Mouse (Mus musculus): ENCODE measurements around the gene Trappc6a. TPM values are rescaled to one million over a fixed set of nuclear protein-coding genes. Genes with fewer than 3 reads are reported as not detected.
"Not testable (repeated sequence)": the region's sequence is repeated elsewhere in the genome, so short reads cannot be mapped to it uniquely, and the experiment has no call there.

Trappc6a gene
- polyA plus RNA-seq, 1 experiment = 120 TPM

GRCm38 (mm10) chr7:19508924-19509568 is 851 bp downstream of the Trappc6a start:
- H3K4me1 ChIP-seq (ENCODE audit: control insufficient read depth, insufficient read depth, insufficient read length, low read length) = peaks cover 14% of the 10 kb centered on the region
- WGBS = 5% methylated on average over 15 of the region's 15 CpGs
- peak overlapping the region; percentile 83 for H3K4me3 ChIP-seq (ENCODE audit: low read depth, low read length)
- no peak for TF ChIP-seq CTCF (IDR thresholded peaks at IDR 0.05; ENCODE audit: extremely low read depth, insufficient read length, insufficient replicate concordance, low read depth, low read length)
- TF ChIP-seq POLR2A (IDR thresholded peaks at IDR 0.05; ENCODE audit: low read depth, low read length) = no peak
- no peaks in the 10 kb centered on the region for H3K36me3 ChIP-seq (ENCODE audit: control insufficient read depth, insufficient read depth, low read length)
- no peaks in the 10 kb centered on the region for H3K27me3 ChIP-seq (ENCODE audit: control insufficient read depth, insufficient read depth, low read length)
- no peak overlapping the region for H3K27ac ChIP-seq (ENCODE audit: insufficient read depth, low read depth, low read length)

GRCm38 (mm10) chr7:19509786-19510185 is 1.6 kb downstream of the Trappc6a start:
- Histone ChIP-seq H3K27ac (ENCODE audit: insufficient read depth, low read depth, low read length) (no peak overlapping the region), H3K36me3 (ENCODE audit: control insufficient read depth, insufficient read depth, low read length) (no peaks in the 10 kb centered on the region), H3K27me3 (ENCODE audit: control insufficient read depth, insufficient read depth, low read length) (no peaks in the 10 kb centered on the region), H3K4me1 (ENCODE audit: control insufficient read depth, insufficient read depth, insufficient read length, low read length) (peaks cover 14% of the 10 kb centered on the region), H3K4me3 (ENCODE audit: low read depth, low read length) (no peak overlapping the region)
- TF ChIP-seq POLR2A (IDR thresholded peaks at IDR 0.05; ENCODE audit: low read depth, low read length) (no peak), CTCF (IDR thresholded peaks at IDR 0.05; ENCODE audit: extremely low read depth, insufficient read length, insufficient replicate concordance, low read depth, low read length) (no peak)
- WGBS = 93% methylated on average over 7 of the region's 7 CpGs

DNA sequence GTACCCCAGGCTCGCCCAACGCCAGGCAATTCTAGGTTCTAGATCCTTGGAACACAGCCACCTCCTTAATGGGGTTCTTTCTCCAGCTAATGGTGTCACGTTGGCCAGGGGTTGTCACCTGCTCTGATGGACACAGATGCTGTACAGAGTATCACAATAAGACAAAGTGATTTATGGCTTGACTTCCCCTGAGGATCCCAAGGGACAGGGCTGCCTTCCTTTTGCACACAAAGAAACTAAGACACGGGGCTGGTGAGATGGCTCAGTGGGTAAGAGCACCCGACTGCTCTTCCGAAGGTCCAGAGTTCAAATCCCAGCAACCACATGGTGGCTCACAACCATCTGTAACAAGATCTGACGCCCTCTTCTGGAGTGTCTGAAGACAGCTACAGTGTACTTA is 3.7 kb downstream of the Trappc6a start:
- peaks cover 15% of the 10 kb centered on the region for H3K4me1 ChIP-seq (ENCODE audit: control insufficient read depth, insufficient read depth, insufficient read length, low read length)
- not testable (repeated sequence) for H3K36me3 ChIP-seq (ENCODE audit: control insufficient read depth, insufficient read depth, low read length); H3K27me3 ChIP-seq (ENCODE audit: control insufficient read depth, insufficient read depth, low read length); H3K27ac ChIP-seq (ENCODE audit: insufficient read depth, low read depth, low read length); H3K4me3 ChIP-seq (ENCODE audit: low read depth, low read length)
- 71% methylated on average over 7 of the region's 7 CpGs for WGBS

DNA sequence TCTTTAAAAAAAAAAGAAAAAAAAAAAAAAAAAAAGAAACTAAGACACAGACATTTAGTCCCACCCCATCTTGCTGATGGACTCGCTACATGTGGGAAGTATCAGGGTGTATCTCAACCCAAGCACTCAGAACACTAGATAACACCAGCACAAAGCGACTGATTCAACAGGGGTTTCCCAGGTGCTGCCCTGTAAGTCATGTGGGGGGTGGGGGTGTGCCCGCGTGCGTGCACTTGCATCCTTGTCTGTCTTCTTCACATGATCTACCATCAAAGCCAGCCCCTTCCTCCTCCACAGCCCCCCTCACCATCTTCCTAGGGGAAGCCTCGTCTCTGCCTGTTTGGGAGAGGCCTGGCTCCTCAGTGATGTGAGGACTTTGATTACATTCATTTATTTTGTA is 4.2 kb downstream of the Trappc6a start:
- no peaks in the 10 kb centered on the region for H3K36me3 ChIP-seq (ENCODE audit: control insufficient read depth, insufficient read depth, low read length)
- TF ChIP-seq CTCF (IDR thresholded peaks at IDR 0.05; ENCODE audit: extremely low read depth, insufficient read length, insufficient replicate concordance, low read depth, low read length) = no peak
- TF ChIP-seq POLR2A (IDR thresholded peaks at IDR 0.05; ENCODE audit: low read depth, low read length) = no peak
- 79% methylated on average over 6 of the region's 6 CpGs for WGBS
- no peak overlapping the region for H3K4me3 ChIP-seq (ENCODE audit: low read depth, low read length)
- peaks cover 13% of the 10 kb centered on the region for H3K4me1 ChIP-seq (ENCODE audit: control insufficient read depth, insufficient read depth, insufficient read length, low read length)
- H3K27me3 ChIP-seq (ENCODE audit: control insufficient read depth, insufficient read depth, low read length) = no peaks in the 10 kb centered on the region
- H3K27ac ChIP-seq (ENCODE audit: insufficient read depth, low read depth, low read length) = no peak overlapping the region

GRCm38 (mm10) chr7:19517652-19518365 is 9.6 kb downstream of the Trappc6a start, which contains the start of gene Nkpd1:
Gene Nkpd1 (plus strand): TSS chr7:19517838.
- WGBS = 3% methylated on average over 25 of the region's 29 CpGs

GRCm38 (mm10) chr7:19520032-19520431 is 11.8 kb downstream of the Trappc6a start:
- Histone ChIP-seq H3K27ac (ENCODE audit: insufficient read depth, low read depth, low read length) (no peak overlapping the region), H3K36me3 (ENCODE audit: control insufficient read depth, insufficient read depth, low read length) (no peaks in the 10 kb centered on the region), H3K4me3 (ENCODE audit: low read depth, low read length) (no peak overlapping the region), H3K27me3 (ENCODE audit: control insufficient read depth, insufficient read depth, low read length) (peaks cover 35% of the 10 kb centered on the region), H3K4me1 (ENCODE audit: control insufficient read depth, insufficient read depth, insufficient read length, low read length) (peaks cover 26% of the 10 kb centered on the region)
- WGBS = 19% methylated on average over 23 of the region's 23 CpGs
- TF ChIP-seq CTCF (IDR thresholded peaks at IDR 0.05; ENCODE audit: extremely low read depth, insufficient read length, insufficient replicate concordance, low read depth, low read length) (no peak), POLR2A (IDR thresholded peaks at IDR 0.05; ENCODE audit: low read depth, low read length) (no peak)

More at GRCm38 (mm10) chr7:19517652-19518365, 9.6 kb downstream of the Trappc6a start, which contains the start of gene Nkpd1:
- Histone ChIP-seq H3K27ac (ENCODE audit: insufficient read depth, low read depth, low read length) (no peak within 1 kb of the TSS), H3K27me3 (ENCODE audit: control insufficient read depth, insufficient read depth, low read length) (peaks cover 16% of the 10 kb centered on the region), H3K4me3 (ENCODE audit: low read depth, low read length) (no peak within 1 kb of the TSS), H3K36me3 (ENCODE audit: control insufficient read depth, insufficient read depth, low read length) (no peaks in the 10 kb centered on the region), H3K4me1 (ENCODE audit: control insufficient read depth, insufficient read depth, insufficient read length, low read length) (peaks cover 9% of the 10 kb centered on the region)
- peak; percentile 8; the same call in 1 of the 2 replicates for TF ChIP-seq CTCF (IDR thresholded peaks at IDR 0.05; ENCODE audit: extremely low read depth, insufficient read length, insufficient replicate concordance, low read depth, low read length)
- TF ChIP-seq POLR2A (IDR thresholded peaks at IDR 0.05; ENCODE audit: low read depth, low read length) = no peak

DNA sequence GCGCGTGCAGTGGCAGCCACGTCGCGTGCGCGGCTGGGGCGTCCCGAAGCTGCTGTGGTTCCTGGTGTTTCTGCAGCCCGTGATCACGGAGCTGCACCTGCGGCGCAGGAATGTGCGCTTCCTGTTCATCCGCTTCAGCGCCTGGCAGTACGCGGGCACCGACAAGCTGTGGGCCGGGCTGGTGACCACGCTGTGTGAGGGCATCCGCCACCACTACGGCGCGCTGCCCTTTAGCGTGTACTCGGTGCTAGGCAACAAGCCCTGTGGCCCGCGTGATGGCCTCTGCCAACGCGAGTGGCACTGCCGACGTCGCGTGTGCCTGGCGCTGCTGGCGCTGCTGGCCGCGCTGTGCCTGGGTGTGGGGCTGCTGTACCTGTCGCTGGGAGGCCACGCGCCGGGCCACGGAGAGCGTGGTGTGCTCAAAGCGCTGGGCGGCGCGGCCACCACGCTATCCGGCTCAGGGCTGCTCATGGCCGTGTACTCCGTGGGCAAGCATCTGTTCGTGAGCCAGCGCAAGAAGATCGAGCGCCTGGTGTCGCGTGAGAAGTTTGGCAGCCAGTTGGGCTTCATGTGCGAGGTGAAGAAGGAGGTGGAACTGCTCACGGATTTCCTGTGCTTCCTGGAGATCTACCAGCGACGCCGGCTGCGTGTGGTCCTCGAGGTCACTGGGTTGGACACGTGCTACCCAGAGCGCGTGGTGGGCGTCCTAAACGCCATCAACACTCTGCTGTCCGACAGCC is 15.0 kb downstream of the Trappc6a start:
- H3K27me3 ChIP-seq (ENCODE audit: control insufficient read depth, insufficient read depth, low read length) = peaks cover 31% of the 10 kb centered on the region

More for the DNA sequence above, 15.0 kb downstream of the Trappc6a start:
- Histone ChIP-seq H3K36me3 (ENCODE audit: control insufficient read depth, insufficient read depth, low read length) (no peaks in the 10 kb centered on the region), H3K27ac (ENCODE audit: insufficient read depth, low read depth, low read length) (no peak overlapping the region), H3K4me3 (ENCODE audit: low read depth, low read length) (peak overlapping the region; percentile 47), H3K4me1 (ENCODE audit: control insufficient read depth, insufficient read depth, insufficient read length, low read length) (peaks cover 18% of the 10 kb centered on the region)
- TF ChIP-seq POLR2A (IDR thresholded peaks at IDR 0.05; ENCODE audit: low read depth, low read length) = no peak
- no peak for TF ChIP-seq CTCF (IDR thresholded peaks at IDR 0.05; ENCODE audit: extremely low read depth, insufficient read length, insufficient replicate concordance, low read depth, low read length)
- WGBS = 5% methylated on average over 72 of the region's 72 CpGs

All from small intestine, adult 2 months (tissue).